Mouse (Mus musculus) liver, embryonic 14.5 days (tissue): ENCODE results near the gene Lrwd1.

ENCODE experiments used
- CTCF ChIP-seq: IDR thresholded peaks from 2 replicates; pipeline ENCODE4 v1.5.1; 2016; ENCODE audit warnings: antibody characterized with exemption, low read depth, control low read depth
- EP300 ChIP-seq: IDR thresholded peaks from 2 replicates; pipeline ENCODE4 v1.6.1; 2016; ENCODE audit warnings: antibody characterized with exemption, low read depth

- TF ChIP-seq CTCF (peak; percentile 51), EP300 (no peak)
These were observed 6.9 kb upstream of the Lrwd1 start for GRCm38 (mm10) chr5:136142746-136143145.
